Mouse (Mus musculus) regulatory T cell (primary cell): ENCODE results near the gene Ddc.

ENCODE experiments used
- in situ Hi-C: fragments of 300-600 bp; cut with MboI, MseI; formaldehyde crosslinking; loops from one replicate; pipeline ENCODE4 v1.15.1; 2025; ENCODE audit warnings: high pct_unique_total_duplicates

The Ddc gene

GRCm38 (mm10) chr11:11878278-11878980 is 19.5 kb downstream of the Ddc start:
- in situ Hi-C loops: no loop called here

GRCm38 (mm10) chr11:11877891-11878277 is 20.1 kb downstream of the Ddc start:
- in situ Hi-C loops: no loop called here

GRCm38 (mm10) chr11:11876366-11876765 is 21.6 kb downstream of the Ddc start:
- in situ Hi-C loops: no loop called here

- in situ Hi-C loops: no loop called here
Observed at GRCm38 (mm10) chr11:11875230-11875629, 22.7 kb downstream of the Ddc start.

- in situ Hi-C loops: no loop called here
Observed at GRCm38 (mm10) chr11:11873023-11873908, 24.7 kb downstream of the Ddc start.

GRCm38 (mm10) chr11:11872140-11872795 is 25.7 kb downstream of the Ddc start:
- in situ Hi-C loops: no loop called here

- in situ Hi-C loops: no loop called here
Observed at GRCm38 (mm10) chr11:11871197-11871813, 26.6 kb downstream of the Ddc start.

- in situ Hi-C loops: no loop called here
Observed at GRCm38 (mm10) chr11:11867971-11868481, 29.9 kb downstream of the Ddc start.

- in situ Hi-C loops: no loop called here
Observed at GRCm38 (mm10) chr11:11866696-11867095, 31.2 kb downstream of the Ddc start.

GRCm38 (mm10) chr11:11865128-11865527 is 32.8 kb downstream of the Ddc start:
- in situ Hi-C loops: no loop called here

GRCm38 (mm10) chr11:11864446-11865101 is 33.4 kb downstream of the Ddc start:
- in situ Hi-C loops: no loop called here

GRCm38 (mm10) chr11:11862502-11862901 is 35.4 kb downstream of the Ddc start:
- in situ Hi-C loops: no loop called here

GRCm38 (mm10) chr11:11856959-11857358 is 41.0 kb downstream of the Ddc start:
- in situ Hi-C loops: no loop called here

- in situ Hi-C loops: no loop called here
Observed at GRCm38 (mm10) chr11:11855685-11856131, 42.2 kb downstream of the Ddc start.

- in situ Hi-C loops: no loop called here
Observed at GRCm38 (mm10) chr11:11855061-11855672, 42.8 kb downstream of the Ddc start.

- in situ Hi-C loops: no loop called here
Observed at GRCm38 (mm10) chr11:11853731-11854461, 44.0 kb downstream of the Ddc start.

- in situ Hi-C loops: no loop called here
Observed at GRCm38 (mm10) chr11:11851957-11852505, 45.9 kb downstream of the Ddc start.

- in situ Hi-C loops: no loop called here
Observed at GRCm38 (mm10) chr11:11850476-11851267, 47.3 kb downstream of the Ddc start.
